In genomic region chr15:100125245-100125644, GRCm38 (mm10) we compare ENCODE assay signal across 11 mouse cellular contexts.
DNase-seq lines count a peak whose midpoint lies in the region; ATAC-seq and TF ChIP-seq lines count a peak whose summit lies in the region.
"Had no signal": no experiment of that assay in that cellular context is flagged by ENCODE, and none has a peak within 500 bp of the region (broad histone marks: within the 10 kb centered on the region; RNA-seq: fewer than 3 reads in every experiment).

No protein-coding gene starts in this region.

- H3K4me2 ChIP-seq in kidney, embryonic 16.5 days (replicated peaks; ENCODE audit: low read depth, low read length) = no peak overlapping the region
- H3K4me2 ChIP-seq: limb, embryonic 12.5 days had no signal

- WGBS in lung, adult 2 months = 50% methylated on average over 6 of the region's 6 CpGs
- 82% methylated on average over 6 of the region's 6 CpGs for WGBS in kidney, embryonic 16.5 days

- peak overlapping the region; percentile 68 for H3K27ac ChIP-seq in gastrocnemius, adult 2 months
- peak overlapping the region; percentile 44; the same call in 1 of the 2 replicates for H3K27ac ChIP-seq in kidney, embryonic 16.5 days (ENCODE audit: low read length)
- H3K27ac ChIP-seq: limb, embryonic 12.5 days had no signal

- ATAC-seq in kidney, embryonic 16.5 days (ENCODE audit: low FRiP score, low TSS enrichment) = no peak; the same call in 1 of the 2 replicates

- intact Hi-C loops in gastrocnemius, adult 2 months (cut with DNase I) = no loop called here

- no peaks in the 10 kb centered on the region for H3K27me3 ChIP-seq in kidney, embryonic 16.5 days (ENCODE audit: insufficient read depth, low read length)
- H3K27me3 ChIP-seq: limb, embryonic 12.5 days had no signal

- no peak for TF ChIP-seq CTCF in gastrocnemius, adult 2 months (IDR thresholded peaks at IDR 0.05)
- TF ChIP-seq CTCF in lung, adult 2 months (IDR thresholded peaks at IDR 0.05; ENCODE audit: insufficient read depth, low read length) = no peak

- no peak for TF ChIP-seq POLR2A in lung, adult 2 months (IDR thresholded peaks at IDR 0.05; ENCODE audit: borderline replicate concordance, extremely low read depth, low read depth, low read length)

- no peaks in the 10 kb centered on the region for H3K9me3 ChIP-seq in kidney, embryonic 16.5 days (ENCODE audit: low read length)
- H3K9me3 ChIP-seq: limb, embryonic 12.5 days had no signal

- no peak overlapping the region for H3K9ac ChIP-seq in kidney, embryonic 16.5 days (replicated peaks; ENCODE audit: low read length)
- H3K9ac ChIP-seq: limb, embryonic 12.5 days had no signal

- H3K4me1 ChIP-seq in lung, adult 2 months (ENCODE audit: control insufficient read depth, insufficient read depth, low read length) = peaks cover 19% of the 10 kb centered on the region; the same call in 1 of the 2 replicates
- H3K4me1 ChIP-seq in kidney, embryonic 16.5 days (ENCODE audit: insufficient read depth, low read length) = peaks cover 13% of the 10 kb centered on the region

- no peak for DNase-seq in gastrocnemius, adult 2 months
- DNase-seq in gastrocnemius, adult 18-20 months (ENCODE audit: low spot score) = no peak
- DNase-seq in lung, adult 18-20 months = peak; percentile 38 to 58
- no peak for DNase-seq in lung, adult 2 months
- peak; percentile 54 to 67 for DNase-seq in lung, postnatal 4 days
- DNase-seq in urinary bladder, adult 18-20 months (ENCODE audit: low spot score in 2 of 2) = no peak
- no peak for DNase-seq in urinary bladder, postnatal 36 days (ENCODE audit: low spot score in 2 of 2)
- DNase-seq: adrenal gland, postnatal 14 days; cerebellum, adult 2 months had no signal

- no peak overlapping the region for H3K4me3 ChIP-seq in gastrocnemius, adult 2 months
- no peak overlapping the region for H3K4me3 ChIP-seq in lung, adult 2 months (replicated peaks; ENCODE audit: extremely low read depth, low read depth, low read length)
- H3K4me3 ChIP-seq in kidney, embryonic 16.5 days (ENCODE audit: low read length) = no peak overlapping the region
- H3K4me3 ChIP-seq: limb, embryonic 12.5 days had no signal

- no peaks in the 10 kb centered on the region; the same call in 1 of the 2 replicates for H3K36me3 ChIP-seq in kidney, embryonic 16.5 days (ENCODE audit: insufficient read depth, low read length)

Comparison
In these comparisons a context has a peak if more than half of its experiments do, and no peak if none do; other contexts are left out.
1. DNase-seq: peak in lung, adult 18-20 months (2 of 2) and lung, postnatal 4 days (2 of 2); none in gastrocnemius, adult 2 months (single experiment), gastrocnemius, adult 18-20 months (single experiment), lung, adult 2 months (single experiment), urinary bladder, adult 18-20 months (0 of 2) and urinary bladder, postnatal 36 days (0 of 2).